Mouse (Mus musculus) kidney, adult 18-20 months (tissue): ENCODE results near the gene Parva.

Experiments used
- DNase-seq: peaks from one replicate; pipeline ENCODE4 v3.0.0; 2021

Parva gene

DNA sequence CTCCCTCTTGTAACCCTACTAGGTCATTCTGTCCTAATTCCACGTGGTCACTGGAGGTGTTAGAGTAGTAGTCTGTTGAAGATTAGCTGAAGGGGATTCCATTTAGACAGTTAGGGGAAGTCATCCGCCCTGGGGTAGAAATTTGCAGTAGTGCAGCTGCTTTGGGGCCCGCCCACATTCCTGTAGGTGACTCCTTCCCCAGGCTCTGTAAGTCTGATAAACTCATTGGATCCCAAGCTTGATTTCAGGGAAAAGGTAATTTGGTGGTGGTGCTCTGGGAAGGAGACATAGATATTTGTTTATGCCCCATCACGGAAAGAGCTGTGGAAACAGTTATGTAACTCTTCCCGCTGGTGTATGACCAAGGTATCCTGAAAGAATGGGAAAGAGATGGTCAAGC, 494 bp upstream of the Parva start:
- DNase-seq, result no peak

DNA sequence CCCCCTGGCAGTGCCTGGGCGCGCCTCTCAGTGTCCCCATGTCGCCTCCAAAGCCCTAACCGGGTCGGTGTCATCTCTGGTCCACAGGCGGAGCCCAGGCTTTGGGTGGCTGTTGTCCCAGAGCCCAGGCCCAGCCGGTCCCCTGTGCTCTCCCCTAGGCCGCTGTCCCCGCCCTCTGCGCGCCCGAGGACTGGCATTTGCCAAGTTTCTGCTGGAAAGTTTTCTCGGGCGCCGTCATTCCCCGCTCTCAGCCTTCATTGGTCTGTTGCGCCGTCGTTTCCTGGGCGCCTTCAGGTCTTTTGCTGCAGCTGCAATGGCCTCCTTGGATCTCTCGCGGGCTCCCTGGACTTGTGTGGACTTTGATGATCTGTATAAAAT, 842 bp downstream of the Parva start:
- DNase-seq, result peak; percentile 93

DNA sequence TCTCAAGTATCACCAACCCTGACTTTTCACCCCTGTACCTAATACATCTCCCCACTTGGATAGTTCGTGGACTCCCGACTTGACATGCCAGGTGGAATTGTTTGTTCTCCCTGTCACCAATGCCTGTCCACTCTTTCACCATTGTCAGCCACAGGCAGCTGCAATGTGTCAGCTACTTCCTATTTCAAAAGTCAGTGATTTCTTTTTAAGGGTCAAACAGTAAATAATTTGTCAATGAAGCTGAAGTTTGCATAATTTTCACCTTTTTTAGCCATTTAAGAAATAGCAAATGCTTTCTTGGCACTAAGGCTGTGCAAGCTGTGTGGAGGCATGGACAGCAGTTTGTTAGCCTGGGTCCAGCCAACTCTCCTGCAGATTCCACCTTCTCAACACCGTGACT, 12.5 kb downstream of the Parva start:
- DNase-seq, result no peak

DNA sequence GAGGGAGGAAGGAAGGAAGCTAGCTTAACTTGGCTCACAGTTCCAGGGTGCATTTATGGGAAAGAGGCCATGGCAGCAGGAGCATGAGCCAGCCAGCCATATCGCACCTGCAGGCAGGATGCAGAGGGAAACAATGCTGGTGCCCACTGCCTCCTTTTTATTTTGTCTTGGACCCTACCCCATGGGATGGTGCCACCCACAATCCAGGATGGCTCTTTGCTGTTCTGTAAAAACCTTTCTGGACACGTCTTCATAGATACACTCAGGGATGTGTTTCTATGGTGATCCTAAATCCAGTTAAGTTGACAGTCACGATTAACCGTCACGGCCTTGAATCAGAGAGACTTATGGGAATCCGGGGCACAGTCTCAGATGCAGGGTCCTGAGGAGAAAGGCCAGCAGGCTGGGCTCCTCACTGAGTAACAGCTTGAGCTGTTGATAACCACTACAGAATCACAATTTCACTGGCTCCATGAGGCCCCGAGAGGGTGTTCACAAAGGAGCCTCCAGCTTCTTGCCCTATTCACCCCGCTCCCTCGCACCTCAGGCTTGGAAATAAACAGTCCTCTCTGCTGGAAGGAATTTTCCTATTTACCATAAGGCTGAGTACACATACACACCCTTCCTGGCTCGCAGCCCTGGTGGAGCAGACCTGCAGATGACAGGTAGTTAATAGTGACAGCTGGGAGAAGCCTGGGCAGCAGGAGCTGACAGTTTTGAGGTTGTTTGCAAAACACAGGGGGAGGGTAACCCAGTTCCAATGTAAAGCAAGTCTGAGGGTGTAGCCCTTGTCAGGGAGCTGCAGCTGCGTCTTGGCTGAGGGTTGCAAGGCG, 17.1 kb downstream of the Parva start:
- no peak for DNase-seq

DNA sequence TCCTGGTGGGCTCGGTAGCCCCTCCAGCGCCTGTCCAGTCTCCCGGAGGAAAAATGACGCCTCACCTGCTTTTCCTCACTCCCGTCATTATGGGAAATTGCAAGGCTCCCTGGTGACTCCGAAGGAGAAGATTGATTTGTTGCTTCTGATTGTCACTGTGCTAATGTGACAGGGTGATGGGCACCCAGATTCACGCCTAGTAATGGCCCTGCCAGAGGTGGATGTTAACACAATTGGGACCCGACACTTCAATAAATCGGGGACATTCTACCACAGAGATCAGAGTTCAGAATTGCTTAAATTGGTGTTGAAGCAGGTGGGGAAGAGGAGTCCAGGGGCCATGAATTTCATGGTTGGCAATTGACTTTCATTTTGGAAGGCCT, 17.7 kb downstream of the Parva start:
- no peak for DNase-seq

DNA sequence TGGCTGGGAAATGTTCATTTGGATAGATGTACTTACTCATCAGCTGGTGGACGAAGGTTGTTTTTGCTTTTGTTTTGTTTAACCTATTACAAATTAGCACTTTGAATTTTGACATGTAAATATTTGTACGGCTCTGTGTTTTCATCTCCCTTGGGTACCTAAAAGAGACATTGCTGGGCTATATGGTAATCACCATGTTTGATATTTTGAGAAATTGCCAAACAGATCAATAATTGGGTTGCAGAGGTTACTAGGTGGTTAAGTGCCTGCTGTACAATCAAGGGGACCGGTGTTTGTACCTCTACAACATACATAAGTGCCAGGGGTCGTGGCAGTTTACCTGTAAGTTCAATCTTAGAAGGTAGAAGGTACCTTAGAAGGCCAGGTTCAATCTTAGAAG, 19.2 kb downstream of the Parva start:
- no peak for DNase-seq

DNA sequence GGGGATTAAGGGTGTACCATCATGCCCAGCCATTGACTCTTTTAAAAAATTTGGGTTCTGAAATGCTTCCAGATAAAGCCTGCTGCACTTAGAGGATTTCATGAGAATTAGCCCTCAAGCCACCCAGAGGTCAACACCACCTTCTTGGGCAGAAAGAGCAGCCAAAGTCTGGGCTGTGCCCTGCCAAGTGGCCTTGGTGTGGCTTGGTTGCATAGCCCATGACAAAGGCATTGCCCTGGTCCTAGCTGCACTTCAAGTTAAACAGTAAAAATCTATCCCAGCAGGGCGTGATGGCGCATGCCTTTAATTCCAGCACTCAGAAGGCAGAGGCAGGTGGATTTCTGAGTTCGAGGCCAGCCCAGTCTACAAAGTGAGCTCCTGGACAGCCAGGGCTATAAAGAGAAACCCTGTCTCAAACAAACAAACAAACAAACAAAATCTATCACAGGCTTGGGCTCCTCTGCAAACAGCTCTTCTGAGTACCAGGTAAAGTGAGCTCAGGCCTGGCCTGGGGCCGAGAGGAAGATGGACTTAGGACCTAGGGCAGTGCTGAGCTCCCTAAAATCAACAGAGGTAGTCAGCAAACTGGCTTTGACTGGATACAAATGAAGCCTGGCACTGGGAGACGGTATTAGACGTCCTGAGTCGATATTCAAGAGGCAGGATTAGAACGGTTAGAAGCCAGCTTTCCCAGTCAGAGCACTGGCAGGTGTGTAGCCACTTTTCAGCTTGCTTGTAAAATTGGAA, 22.8 kb downstream of the Parva start:
- peak; percentile 72 for DNase-seq

DNA sequence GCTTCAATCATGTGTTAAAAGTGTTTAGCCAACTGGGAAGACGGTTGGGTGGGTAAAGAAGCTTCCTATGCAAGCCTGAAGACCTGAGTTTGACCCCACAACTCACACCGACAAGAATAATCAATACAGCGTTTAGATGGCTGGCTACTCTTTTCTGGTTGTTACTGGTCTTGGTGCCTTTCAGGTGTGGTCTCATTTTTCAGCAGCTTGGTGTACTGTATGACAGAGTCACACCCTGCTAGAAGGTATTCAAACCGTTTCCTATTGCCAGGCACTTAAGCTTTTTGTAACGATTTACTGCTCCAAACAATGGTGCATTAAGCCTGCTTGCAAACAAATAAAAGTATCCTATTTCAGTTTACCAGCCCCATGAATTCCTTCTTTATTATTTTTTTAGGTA, 25.2 kb downstream of the Parva start:
- DNase-seq, result no peak

DNA sequence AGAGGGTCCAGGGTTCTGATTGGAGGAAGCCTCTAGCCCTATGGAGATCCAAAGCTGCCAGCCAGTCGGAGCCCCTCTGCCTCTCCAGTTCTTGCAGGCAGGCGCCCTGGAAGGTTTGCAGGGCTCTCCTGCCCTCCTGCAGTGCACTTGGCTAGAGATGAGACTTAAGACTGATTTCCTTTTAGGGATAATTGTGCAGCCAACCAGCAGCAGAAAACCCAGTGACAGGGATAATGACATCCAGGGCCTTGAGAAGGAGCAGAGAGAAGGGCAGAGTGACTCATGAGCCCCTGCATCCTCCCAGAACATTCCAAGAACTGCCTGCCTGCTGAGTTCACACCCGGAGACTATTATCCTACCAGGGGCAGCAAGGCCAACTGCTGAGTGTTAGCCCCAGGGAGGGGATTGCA, 26.5 kb downstream of the Parva start:
- DNase-seq, result no peak

DNA sequence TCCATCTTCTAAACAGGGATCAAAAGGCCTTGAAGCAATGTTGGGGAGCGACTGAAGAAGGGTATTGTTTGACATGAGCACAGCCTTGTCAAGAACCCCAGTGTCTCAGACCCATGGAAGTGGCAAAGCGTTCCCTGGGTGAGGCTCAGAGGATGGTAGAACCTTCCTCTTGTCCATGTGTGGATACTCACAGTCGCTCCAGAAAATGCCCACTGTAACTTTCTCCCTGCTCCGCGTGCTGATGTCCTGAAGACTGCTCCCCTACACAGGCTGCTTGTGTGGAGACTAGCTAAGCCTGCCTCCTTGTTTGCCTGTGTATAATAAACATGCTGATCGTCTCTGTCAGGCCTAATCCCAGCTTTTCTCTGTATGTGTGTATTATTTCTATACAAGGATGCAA, 27.1 kb downstream of the Parva start:
- DNase-seq, result no peak

DNA sequence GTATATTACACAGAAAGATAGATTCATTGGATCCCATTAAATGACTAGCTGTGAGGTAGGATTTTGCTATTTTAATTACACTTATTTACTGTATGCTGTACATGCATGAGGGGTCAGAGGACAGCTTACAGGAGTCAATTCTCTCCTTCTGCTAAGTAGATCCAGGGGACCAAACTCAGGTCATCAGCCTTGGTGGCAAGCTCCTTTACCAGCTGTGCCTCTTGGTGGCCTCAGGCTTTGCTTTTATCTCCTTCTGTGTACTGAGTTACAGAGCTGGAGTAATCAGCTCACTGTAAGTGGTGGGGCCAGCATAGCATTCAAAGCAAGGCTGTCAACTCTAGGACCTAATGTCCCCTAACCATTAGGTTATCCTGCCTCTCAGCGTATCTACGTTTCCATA, 27.6 kb downstream of the Parva start:
- DNase-seq, result no peak

DNA sequence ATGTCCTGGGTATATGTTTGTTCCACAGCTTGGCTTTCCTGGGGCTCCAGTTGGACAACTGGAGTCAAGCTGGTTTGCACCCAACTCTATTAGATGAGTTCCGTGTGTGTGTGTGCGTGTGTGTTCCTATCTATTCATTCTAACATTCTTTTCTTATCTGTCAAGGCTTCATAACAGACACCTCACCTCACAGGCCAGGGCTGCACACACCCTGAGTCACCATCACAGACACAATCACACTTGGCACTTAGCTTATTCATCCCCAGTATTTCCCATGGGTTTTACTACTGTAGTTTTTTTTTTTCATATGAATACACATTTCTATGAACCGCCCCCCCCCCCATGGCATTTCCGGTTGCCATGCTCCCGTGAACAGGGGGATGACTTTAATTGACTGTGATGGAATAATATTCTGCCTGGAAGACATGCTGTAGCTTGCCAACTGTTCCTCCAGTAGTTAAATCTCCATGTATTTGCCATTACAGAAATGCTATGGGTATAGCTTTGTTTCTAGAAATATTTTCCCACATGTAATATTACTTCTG, 28.3 kb downstream of the Parva start:
- DNase-seq, result no peak

DNA sequence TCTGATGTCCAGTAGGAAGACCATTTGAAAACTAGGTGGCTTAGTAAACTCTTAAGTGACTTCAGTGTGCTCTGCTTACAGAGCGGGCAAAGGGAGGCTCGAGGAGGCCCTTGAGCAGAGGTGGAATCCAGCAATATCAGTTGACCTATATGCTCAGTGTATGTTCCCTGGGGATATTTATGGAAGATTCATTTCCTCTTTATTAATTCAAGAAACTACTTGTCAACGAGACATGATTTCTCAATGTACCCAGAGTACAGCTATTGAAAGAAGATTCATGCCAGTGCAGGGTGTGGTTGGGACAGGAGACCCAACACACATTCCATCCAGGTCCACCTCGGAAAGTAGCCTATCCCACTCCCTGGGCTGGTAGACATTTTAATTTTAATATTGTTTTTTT, 30.1 kb downstream of the Parva start:
- DNase-seq, result no peak

DNA sequence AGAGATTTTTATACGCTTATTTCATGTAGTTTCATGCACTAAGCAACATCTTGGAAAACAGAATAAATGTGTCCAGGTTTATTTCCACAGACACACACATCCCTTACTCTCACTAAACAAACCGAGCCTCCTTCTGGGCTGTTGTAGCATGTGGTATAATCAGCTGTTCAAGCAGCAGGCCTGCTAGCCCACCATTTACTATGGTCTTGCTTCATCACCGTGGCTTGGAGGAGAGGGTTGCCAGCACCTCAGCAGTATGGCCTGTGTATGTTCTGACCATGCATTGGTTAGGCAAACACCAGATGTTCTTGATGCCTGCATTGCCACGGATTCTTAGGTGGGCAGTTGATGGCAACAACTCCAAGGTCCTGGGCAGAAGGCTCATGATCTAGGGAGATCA, 30.6 kb downstream of the Parva start:
- DNase-seq, result no peak

DNA sequence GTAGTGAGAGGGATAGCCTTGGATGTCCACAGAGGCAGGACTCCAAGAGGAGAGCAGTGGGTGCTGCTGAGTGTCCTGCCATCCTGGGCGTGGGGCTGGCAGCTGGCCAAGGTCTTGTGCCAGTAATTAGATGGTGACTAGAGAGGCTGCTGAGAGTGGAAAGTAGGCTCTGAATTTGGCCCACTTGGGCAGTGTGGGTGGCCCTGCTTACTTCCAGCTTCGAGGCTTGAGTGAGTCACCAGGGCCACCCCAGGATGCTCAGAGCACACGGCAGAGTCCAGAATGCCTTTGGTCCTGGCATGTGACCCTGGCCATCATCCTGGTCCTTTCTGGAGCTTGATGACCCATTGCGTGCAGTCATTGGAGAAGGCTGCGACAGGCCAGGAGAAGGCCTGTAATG, 31.1 kb downstream of the Parva start:
- DNase-seq, result peak; percentile 50

DNA sequence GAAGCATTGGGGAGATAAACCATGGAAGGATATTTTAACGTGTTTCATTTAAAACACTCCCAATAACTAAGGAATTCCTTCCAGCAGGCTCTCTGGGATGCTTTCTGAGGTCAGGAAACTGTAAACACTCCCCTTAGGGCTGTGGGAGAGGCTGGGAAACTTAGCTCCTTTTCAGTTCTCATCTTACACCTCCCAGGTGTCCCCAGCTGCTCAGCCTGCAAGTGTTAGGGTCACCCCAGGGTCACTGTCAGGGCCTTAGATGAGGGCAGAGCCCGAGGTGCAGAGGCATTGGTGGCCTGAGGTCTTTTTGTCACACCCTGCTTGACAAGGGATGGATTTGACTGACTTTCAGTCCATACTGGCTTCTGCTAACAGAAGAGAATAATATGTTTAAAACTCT, 35.8 kb downstream of the Parva start:
- no peak for DNase-seq

DNA sequence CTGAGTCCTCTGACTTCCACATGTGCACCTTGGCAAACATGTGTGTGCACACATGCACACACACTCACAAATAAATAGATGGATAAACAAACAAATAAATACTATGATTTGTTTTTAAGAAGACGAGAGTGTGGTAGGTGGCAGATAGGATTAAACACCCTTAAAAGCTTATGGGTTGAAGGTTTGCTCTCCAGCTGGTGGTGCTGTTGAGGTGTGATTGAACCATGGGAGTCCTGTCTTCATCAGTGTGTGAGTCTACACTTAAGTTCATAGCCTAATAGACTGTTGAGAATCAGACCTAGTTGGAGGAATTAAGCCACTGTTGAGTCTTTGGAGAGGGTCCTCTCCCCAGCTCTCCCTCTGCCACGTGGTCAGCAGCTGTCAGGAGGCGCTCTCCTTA, 38.6 kb downstream of the Parva start:
- no peak for DNase-seq

DNA sequence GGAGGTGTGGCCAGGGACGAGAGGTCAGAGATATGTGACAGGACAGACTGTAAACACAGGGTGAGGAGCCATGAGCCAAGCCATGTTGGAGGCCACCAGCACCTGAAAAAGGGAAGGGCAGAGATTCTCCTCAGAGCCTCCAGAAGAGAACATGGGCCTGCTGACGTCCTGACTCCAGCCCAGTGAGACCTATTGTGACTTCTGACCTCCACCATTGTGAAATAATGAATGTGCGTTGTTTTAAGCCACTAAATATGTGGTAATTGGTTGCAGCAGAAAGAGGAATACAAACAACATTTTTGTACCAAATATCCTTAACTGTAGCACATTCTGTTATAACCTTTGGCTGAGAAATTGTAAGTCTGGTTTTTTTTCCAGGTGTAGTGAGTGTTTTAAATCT, 39.5 kb downstream of the Parva start:
- no peak for DNase-seq

DNA sequence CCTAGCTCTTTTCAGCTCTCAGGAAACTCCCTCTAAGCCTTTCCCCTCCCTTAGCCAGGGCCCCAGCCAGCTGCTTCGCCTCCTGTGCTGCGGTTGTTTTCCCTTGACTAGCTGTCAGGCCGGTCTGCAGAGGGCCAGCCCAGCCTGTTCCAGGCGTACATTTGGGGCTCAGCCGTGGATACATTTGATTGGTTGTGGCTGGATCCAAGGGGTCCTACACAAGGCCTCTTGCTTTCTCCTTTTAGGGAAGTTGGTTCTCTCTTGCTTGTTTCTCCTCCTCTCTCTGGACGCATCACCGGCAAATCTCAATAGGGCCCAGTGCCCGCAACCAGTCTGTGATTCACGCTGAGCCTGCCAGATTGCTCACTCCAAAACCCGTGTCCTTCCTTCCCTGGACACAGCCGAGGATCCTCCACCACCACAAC, 40.4 kb downstream of the Parva start:
- peak; percentile 46 for DNase-seq

DNA sequence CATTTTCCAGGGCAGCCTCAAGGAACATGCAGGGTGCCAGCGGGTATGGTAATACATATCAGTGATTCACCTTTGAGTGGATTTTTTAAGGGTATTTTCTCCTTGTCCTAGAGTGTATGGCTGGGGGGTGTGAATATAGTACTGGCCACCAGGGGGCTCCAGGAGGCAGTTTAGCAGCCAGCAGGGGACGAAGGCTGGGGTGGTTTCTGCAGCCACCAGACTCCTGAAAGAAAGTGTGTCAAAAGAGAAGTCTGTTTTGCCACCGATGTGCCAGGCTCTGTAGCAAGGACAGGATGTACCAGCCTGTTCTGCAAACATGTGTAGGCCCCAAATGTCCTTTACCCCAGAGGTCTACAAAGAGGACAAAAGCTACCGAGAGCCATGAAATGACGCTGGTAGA, 42.5 kb downstream of the Parva start:
- peak; percentile 82 for DNase-seq

DNA sequence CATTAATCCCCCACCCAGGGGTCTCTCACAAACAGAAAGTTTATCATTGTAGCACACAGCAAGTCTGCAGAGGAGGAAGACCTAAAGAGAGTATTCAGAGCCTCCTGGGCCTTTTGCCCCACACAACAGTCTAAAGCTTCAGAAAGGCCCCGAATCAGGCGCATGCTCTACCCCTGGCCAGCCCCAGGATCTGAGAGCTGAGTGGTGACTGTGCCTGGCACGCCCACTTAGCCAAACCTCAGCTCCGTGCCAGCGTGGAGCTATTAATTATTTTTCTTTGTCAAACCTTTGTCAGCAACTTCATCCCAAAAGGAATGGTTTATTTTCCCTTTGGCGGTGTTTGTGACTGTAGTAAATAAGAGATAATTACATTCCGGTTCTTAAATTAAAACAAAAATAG, 44.0 kb downstream of the Parva start:
- DNase-seq, result no peak

DNA sequence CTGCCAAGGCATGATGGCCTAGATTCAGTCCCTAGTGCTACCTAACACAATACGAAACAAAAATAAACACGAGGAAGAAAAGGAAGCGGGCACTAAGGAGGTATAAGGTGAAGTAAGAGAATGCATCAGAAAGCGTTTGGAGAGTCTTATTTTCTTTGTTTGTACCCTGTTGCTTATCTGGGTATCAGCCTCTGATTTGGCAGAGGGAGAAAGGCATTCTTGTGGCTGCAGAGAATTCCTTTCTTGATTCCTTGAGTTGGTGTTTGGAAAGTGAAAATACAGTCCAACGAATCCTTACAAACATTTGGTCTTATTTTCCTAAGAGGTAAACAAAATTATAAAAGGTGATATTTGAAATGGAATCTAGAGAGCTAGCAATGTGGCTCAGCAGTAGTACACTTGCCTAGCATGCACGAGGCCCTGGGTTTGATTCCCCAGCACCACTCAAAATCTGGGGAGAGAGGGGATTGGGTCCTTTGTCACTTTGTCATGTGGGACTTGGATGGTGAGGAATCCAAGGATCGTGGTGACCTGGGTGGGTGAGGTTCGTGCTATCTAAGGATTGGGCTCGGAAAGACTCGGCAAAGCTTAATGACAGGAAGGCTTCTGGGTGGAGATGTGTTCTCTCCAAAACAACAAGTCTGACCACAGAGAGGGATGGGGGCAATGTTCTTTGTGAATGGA, 44.9 kb downstream of the Parva start:
- DNase-seq, result no peak

DNA sequence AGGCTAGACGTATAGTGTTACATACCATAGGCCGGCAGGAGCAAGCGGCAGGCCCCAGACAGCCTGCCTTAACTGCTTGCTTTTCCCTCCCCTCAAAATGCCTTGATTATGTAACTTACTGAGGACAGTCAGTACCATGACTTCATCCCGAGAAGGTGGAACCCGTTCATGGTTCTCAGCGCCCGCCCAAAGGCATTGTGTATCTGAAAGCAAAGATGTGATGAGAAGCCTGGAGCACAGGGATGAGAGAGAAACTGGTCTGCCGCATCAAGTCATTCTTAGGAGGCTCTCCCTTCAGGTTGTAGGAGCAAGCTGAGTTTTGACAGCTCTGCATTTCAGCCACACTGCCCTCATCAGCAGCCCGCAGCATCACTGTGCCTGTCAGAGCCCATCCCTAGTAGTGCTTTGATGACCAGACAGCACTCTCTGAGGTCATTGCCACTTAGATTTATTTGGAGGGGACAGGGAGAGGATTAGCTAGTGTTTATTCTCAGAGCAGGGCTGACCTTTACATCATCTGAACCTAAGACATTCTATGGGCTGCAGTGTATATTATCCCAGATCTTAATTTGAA, 45.5 kb downstream of the Parva start:
- no peak for DNase-seq
